Mouse (Mus musculus): ENCODE results near the gene Kmt5a.

DNA sequence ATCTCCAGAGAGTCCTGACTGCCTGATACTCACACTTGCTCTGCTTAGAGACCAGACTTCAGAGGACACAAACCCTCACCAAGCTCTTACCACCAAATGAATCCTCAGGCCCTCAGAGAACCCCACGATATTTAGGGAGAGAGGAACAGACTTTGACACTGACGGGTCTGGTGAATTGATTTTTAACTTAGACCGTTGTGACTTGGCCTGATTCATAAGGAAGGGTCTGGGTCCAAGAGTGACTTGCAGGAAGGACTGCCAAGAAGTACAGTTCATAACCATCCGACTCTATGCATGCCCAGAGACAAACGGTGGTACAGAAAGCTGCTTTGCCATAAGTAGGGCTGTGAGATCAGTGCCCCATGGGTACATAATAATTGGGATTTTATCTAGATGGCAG lies 45.9 kb downstream of the Kmt5a start:
- no peak for TF ChIP-seq CTCF (conservative IDR thresholded peaks at IDR 0.05; ENCODE audit: insufficient read depth, insufficient read length, low read depth, low read length)
- no peak for TF ChIP-seq POLR2A (IDR thresholded peaks at IDR 0.05; ENCODE audit: low read depth, low read length)

All from kidney, adult 2 months (tissue).